Mouse (Mus musculus): ENCODE measurements around the gene 4930452B06Rik.

DNA sequence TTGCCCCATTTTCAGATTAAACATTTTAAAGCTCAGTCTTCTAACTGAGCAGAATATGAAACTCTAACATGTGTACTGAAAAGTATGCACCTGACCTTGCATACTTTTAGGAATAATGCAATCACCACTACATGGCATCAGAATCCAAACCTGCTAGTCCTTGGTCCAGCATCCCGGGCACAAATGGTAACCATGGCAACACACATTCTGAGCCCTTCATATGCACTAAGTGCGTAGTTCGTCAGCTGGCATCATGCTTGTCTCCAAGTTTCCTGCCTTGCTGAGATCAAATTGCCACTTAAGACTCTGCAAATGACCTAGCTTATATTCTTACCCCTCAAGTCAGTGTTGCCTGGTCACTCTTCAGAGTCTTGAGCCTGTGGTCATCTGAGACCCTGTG lies 243.2 kb downstream of the 4930452B06Rik start:
- TF ChIP-seq POLR2A (IDR thresholded peaks at IDR 0.05; ENCODE audit: borderline replicate concordance, insufficient read depth, low read length) (no peak), CTCF (IDR thresholded peaks at IDR 0.05; ENCODE audit: borderline replicate concordance, insufficient read depth, low read depth, low read length) (no peak)

Data from cerebellum, adult 2 months (tissue).